Mouse (Mus musculus): Measurements from ENCODE around the gene Icam2. TPM values are rescaled to one million over a fixed set of nuclear protein-coding genes. Genes with fewer than 3 reads are reported as not detected.
A peak's percentile ranks its signal among the peaks of the same experiment; 100 is the strongest.

Icam2 gene
- 79.4 and 87.1 TPM in 2 replicates for polyA plus RNA-seq (2015; fragmentation: Nextera tagmentation; extraction: Ambion mirVana)

DNA sequence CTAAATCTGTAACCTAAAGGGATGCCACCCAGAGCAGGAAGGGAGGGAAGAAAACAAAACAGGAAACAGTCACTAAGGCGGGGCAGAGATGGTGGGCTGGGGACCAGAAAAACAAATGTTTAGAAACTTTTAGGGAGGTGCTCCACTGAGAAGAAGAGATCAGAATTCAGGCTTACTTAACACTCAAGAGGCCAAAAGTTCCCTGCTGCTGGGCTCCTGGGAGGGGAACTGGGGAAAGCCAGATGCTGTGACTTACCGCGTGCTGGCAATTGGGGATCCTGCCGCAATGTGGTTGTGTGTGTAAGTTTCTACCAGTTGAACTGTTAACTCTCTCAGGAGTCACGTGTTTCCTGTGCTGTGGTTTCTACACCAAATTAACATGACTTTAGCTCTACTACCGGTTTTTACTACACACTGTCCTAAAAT is at the start of gene Icam2:
TSS of gene Icam2 (minus strand) at position 285 of the 426 bp plus-strand sequence.
- no peak for ATAC-seq (replicated peaks; ENCODE audit: insufficient number of reproducible peaks, insufficient read depth, low FRiP score, low read depth)
- Histone ChIP-seq H3K27me3 (no peaks in the 10 kb centered on the region), H3K4me3 (no peak within 1 kb of the TSS; the same call in 1 of the 2 replicates), H3K36me3 (no peaks in the 10 kb centered on the region), H3K9me3 (replicated peaks) (no peaks in the 10 kb centered on the region), H3K4me1 (replicated peaks) (peaks cover 20% of the 10 kb centered on the region; the same call in 1 of the 2 replicates), H3K9ac (no peak within 1 kb of the TSS), H3K27ac (peak within 1 kb of the TSS; percentile 41; the same call in 1 of the 2 replicates), H3K4me2 (0 out of 2 replicates have a peak within 1 kb of the TSS, but pooled peaks have one; percentile 16)
- 61% methylated on average over 6 of the region's 6 CpGs for WGBS

DNA sequence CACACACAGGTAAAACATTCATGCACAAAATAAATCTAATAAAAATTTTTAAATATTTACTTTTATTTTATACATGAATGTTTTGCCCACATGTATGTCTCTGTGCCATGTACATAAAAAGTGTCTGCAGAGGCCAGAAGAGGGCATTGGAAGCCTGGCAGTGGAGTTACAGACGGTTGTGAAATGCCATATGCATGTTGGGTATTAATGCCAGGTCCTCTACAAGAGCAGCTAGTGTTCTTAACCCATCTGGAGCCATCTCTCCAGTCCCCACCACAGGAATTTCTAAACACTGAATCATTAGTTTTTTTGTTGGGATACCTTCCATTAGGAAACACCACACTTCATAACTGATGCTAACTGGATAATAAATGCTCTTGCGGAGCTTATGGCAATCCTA is 49.7 kb upstream of the Icam2 start:
- H3K27ac ChIP-seq: no peak overlapping the region
- no peaks in the 10 kb centered on the region for H3K36me3 ChIP-seq
- H3K4me2 ChIP-seq: no peak overlapping the region
- no peak overlapping the region for H3K4me3 ChIP-seq
- 88% methylated on average over 2 of the region's 2 CpGs for WGBS
- H3K9me3 ChIP-seq (replicated peaks): no peaks in the 10 kb centered on the region
- H3K4me1 ChIP-seq (replicated peaks): peaks cover 6% of the 10 kb centered on the region; the same call in 1 of the 2 replicates
- H3K27me3 ChIP-seq: no peaks in the 10 kb centered on the region
- ATAC-seq (replicated peaks; ENCODE audit: insufficient number of reproducible peaks, insufficient read depth, low FRiP score, low read depth): no peak
- H3K9ac ChIP-seq: no peak overlapping the region

DNA sequence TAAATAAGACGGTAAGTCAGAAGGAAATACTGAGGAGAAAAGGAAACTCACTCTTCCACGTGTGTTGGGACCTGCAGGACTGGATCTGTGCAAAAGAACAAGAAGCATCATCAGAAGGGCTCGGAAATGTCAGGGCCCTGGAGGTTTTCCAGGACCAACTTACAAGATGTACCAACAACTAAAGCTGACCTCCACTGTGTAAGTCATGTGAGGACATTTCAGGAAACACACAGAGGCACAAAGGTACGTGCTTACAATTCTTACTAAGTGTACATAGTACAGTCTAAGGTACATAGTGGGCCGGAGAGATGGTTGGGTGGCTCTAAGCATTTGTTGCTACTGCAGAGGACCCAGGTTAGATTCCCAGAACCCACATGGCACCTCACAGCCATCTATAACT is 49.2 kb upstream of the Icam2 start:
- H3K27me3 ChIP-seq: no peaks in the 10 kb centered on the region
- H3K4me1 ChIP-seq (replicated peaks): peaks cover 6% of the 10 kb centered on the region; the same call in 1 of the 2 replicates
- no peak overlapping the region for H3K27ac ChIP-seq
- no peak overlapping the region for H3K4me3 ChIP-seq
- H3K36me3 ChIP-seq: no peaks in the 10 kb centered on the region
- H3K4me2 ChIP-seq: no peak overlapping the region
- no peaks in the 10 kb centered on the region for H3K9me3 ChIP-seq (replicated peaks)
- no peak overlapping the region for H3K9ac ChIP-seq
- 80% methylated on average over 5 of the region's 5 CpGs for WGBS
- no peak for ATAC-seq (replicated peaks; ENCODE audit: insufficient number of reproducible peaks, insufficient read depth, low FRiP score, low read depth)

DNA sequence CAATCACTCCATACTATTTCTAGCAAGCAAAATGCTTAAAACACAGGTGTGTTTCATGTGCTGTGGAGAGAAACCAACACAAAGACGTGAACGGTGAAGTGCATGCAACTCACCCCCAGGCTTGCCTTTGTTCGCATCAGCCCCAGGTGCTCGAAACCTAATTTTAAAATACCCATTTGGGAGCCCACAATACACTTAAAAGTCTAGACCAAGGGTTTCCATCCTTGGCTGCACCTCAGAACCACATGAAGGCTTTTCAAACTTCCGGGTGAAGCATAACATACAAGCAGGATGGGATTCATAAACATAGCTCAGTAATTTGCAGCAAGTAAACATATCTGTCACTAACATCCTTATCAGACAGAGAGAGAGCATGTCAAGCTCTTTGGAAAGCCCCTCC is 42.5 kb upstream of the Icam2 start:
- H3K27me3 ChIP-seq: no peaks in the 10 kb centered on the region
- H3K36me3 ChIP-seq: 0 out of 2 replicates have a peak, but pooled peaks cover 4% of the 10 kb centered on the region
- no peak for ATAC-seq (replicated peaks; ENCODE audit: insufficient number of reproducible peaks, insufficient read depth, low FRiP score, low read depth)
- no peak overlapping the region for H3K4me3 ChIP-seq
- no peak overlapping the region for H3K27ac ChIP-seq
- H3K9ac ChIP-seq: no peak overlapping the region
- H3K4me1 ChIP-seq (replicated peaks): 0 out of 2 replicates have a peak, but pooled peaks cover 3% of the 10 kb centered on the region
- no peak overlapping the region for H3K4me2 ChIP-seq
- no peaks in the 10 kb centered on the region for H3K9me3 ChIP-seq (replicated peaks)
- WGBS: 85% methylated on average over 5 of the region's 5 CpGs

DNA sequence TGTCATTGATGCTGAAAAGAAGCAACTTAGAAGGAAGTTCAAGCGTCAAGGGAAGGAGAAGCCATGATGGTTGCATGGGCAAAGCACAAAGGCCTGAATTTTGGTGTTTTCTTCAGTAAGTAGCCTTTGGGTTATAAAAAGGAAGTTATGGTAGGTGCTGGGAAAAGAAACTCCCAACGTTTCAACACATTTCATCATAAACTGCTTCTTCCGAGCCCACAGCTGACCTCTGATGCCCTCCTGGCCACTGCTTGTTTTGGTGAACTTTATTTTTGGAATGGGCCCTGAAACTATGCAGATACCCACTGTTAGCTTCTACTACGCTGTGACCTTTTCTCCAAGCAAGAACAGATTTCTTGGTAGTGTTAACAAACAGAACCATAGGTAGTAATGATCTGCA is 41.8 kb upstream of the Icam2 start:
- Histone ChIP-seq H3K4me2 (no peak overlapping the region), H3K9ac (no peak overlapping the region), H3K9me3 (replicated peaks) (no peaks in the 10 kb centered on the region), H3K4me3 (no peak overlapping the region), H3K36me3 (peaks cover 8% of the 10 kb centered on the region; the same call in 1 of the 2 replicates), H3K27me3 (no peaks in the 10 kb centered on the region), H3K27ac (no peak overlapping the region), H3K4me1 (replicated peaks) (0 out of 2 replicates have a peak, but pooled peaks cover 3% of the 10 kb centered on the region)
- WGBS: 64% methylated on average over 4 of the region's 4 CpGs
- ATAC-seq (replicated peaks; ENCODE audit: insufficient number of reproducible peaks, insufficient read depth, low FRiP score, low read depth): no peak

DNA sequence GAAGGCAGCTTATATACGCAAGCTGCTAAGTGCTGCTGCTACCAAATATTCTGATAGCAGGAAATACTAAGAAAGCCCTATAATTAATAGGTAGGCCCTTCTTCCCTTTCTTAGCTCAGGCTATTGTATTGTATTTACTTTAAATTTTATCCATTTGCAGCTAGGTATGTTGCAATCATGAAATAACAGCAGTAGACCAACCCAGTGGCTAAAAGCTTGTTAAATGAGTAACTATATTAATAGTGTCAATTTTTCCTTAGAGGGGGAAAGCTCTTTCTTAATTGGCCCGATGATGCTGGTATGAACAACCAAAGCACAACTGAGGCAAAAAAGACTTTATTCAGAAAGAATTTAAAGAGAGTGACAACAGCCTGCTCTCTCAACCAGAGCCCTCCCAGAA is 40.7 kb upstream of the Icam2 start:
- 87% methylated on average over 2 of the region's 2 CpGs for whole genome bisulfite sequencing

DNA sequence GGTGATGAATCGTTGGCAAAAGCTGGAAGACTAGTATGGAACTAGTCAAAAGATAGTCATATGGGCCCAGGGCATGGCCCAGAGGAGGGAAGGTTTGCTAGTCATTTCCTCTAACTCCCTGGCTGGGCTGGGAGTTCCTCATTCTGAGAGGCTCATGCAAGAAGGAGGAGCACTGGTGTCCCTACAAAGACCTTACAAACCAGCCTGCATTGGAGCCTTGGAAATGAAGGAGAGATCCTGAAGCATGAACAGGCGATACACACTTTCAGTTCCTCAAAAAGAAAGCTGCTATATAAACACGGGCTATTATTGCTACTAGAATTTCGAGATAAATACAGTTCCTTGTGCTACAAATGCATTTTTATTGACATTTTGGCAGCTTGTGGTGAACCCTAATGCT is 40.2 kb upstream of the Icam2 start:
- no peak overlapping the region for H3K27ac ChIP-seq
- peaks cover 3% of the 10 kb centered on the region; the same call in 1 of the 2 replicates for H3K4me1 ChIP-seq (replicated peaks)
- H3K4me2 ChIP-seq: no peak overlapping the region
- no peaks in the 10 kb centered on the region for H3K27me3 ChIP-seq
- peaks cover 8% of the 10 kb centered on the region; the same call in 1 of the 2 replicates for H3K36me3 ChIP-seq
- H3K9me3 ChIP-seq (replicated peaks): no peaks in the 10 kb centered on the region
- H3K9ac ChIP-seq: no peak overlapping the region
- H3K4me3 ChIP-seq: no peak overlapping the region
- 79% methylated on average over 4 of the region's 4 CpGs for WGBS
- ATAC-seq (replicated peaks; ENCODE audit: insufficient number of reproducible peaks, insufficient read depth, low FRiP score, low read depth): no peak

More for the DNA sequence above, 40.7 kb upstream of the Icam2 start:
- Histone ChIP-seq H3K36me3 (peaks cover 8% of the 10 kb centered on the region; the same call in 1 of the 2 replicates), H3K4me2 (no peak overlapping the region), H3K9me3 (replicated peaks) (no peaks in the 10 kb centered on the region), H3K9ac (no peak overlapping the region), H3K4me1 (replicated peaks) (0 out of 2 replicates have a peak, but pooled peaks cover 3% of the 10 kb centered on the region), H3K27me3 (no peaks in the 10 kb centered on the region), H3K4me3 (no peak overlapping the region), H3K27ac (no peak overlapping the region)
- no peak for ATAC-seq (replicated peaks; ENCODE audit: insufficient number of reproducible peaks, insufficient read depth, low FRiP score, low read depth)

DNA sequence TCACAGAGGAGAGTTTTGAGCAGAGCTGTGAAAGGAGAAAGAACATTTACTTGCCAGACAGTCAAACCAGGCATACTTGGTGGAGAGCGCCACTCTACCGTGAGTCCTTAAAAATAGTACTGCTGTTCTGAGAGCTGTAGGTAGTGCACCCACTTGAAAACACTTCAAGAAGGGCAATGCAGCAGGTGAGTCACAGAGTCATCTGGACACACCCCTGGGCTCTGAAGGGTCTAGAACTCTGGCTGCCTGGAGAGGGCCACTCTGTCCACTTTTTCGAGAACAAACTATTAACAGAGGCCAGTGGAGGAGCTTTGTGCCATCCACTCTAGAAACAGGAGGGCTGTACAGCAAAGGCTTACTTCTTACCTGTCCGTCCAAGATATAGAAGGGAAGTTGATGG is 38.6 kb upstream of the Icam2 start:
- peaks cover 3% of the 10 kb centered on the region; the same call in 1 of the 2 replicates for H3K4me1 ChIP-seq (replicated peaks)
- no peaks in the 10 kb centered on the region for H3K27me3 ChIP-seq
- no peak for ATAC-seq (replicated peaks; ENCODE audit: insufficient number of reproducible peaks, insufficient read depth, low FRiP score, low read depth)
- WGBS: 70% methylated on average over 4 of the region's 4 CpGs
- no peak overlapping the region for H3K4me3 ChIP-seq
- no peak overlapping the region for H3K27ac ChIP-seq
- H3K36me3 ChIP-seq: peaks cover 8% of the 10 kb centered on the region; the same call in 1 of the 2 replicates
- H3K9ac ChIP-seq: no peak overlapping the region
- H3K9me3 ChIP-seq (replicated peaks): no peaks in the 10 kb centered on the region
- no peak overlapping the region for H3K4me2 ChIP-seq

DNA sequence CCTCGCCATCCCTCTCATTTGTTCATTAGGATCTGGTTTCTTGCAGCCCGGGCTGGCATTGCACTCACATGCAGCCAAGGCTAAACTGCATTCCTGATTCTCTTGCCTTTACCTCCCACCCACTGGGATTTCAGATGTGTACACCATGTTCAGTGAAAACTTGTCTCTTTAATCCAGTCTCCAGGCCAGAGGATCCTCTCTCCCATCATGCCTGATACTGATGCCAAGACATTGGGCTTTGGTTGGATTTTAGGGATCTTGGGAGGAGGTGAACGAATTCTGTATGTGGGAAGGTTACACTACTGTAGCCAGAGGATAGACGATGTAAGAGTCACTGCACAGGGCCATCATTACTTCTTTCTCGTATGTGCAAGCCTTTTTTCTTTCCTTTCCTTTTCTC is 37.3 kb upstream of the Icam2 start:
- Histone ChIP-seq H3K27ac (no peak overlapping the region), H3K4me1 (replicated peaks) (peaks cover 3% of the 10 kb centered on the region; the same call in 1 of the 2 replicates), H3K9ac (no peak overlapping the region), H3K36me3 (peaks cover 8% of the 10 kb centered on the region; the same call in 1 of the 2 replicates), H3K9me3 (replicated peaks) (no peaks in the 10 kb centered on the region), H3K4me2 (no peak overlapping the region), H3K27me3 (no peaks in the 10 kb centered on the region), H3K4me3 (no peak overlapping the region)
- ATAC-seq (replicated peaks; ENCODE audit: insufficient number of reproducible peaks, insufficient read depth, low FRiP score, low read depth): no peak
- 91% methylated on average over 5 of the region's 5 CpGs for WGBS

DNA sequence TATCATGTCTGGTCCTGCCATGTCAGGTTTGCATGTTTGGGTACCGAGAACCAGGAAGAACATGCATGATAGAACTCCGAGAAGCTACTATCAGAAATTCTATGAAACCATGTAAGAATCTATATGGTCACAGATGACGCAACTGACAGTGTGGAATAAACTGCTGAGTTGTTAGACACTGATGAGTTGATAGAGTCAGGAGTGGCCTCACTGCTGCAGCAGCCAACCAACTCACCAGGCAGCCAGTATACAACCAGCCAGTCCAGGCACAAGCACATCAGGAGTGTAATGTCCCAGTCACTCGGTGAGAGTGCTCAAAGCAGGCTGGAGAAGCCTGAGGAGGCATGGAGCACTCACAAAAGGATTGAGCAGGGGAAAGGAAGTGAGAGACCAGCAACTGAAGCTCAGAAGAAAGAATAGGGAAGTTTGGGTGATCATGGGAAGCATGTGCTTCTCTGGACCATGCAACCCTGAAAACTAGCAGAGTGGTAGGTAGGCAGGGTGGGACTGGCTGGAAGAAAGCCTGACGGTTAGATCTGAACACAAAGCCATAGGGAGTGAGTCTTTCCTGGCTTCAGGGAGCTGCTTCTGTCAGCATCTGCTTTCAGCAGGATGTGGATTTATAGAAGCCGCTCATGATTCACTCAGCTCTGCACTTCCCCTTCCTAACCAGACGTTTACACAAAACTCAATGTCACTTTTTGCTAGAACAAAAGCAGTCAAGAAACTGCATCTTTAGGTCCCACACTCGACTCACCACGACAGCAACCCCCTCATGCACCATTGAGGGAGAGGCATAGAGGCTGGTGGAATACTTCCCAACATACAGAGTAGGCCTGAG is 31.6 kb upstream of the Icam2 start:
- no peak overlapping the region for H3K9ac ChIP-seq

DNA sequence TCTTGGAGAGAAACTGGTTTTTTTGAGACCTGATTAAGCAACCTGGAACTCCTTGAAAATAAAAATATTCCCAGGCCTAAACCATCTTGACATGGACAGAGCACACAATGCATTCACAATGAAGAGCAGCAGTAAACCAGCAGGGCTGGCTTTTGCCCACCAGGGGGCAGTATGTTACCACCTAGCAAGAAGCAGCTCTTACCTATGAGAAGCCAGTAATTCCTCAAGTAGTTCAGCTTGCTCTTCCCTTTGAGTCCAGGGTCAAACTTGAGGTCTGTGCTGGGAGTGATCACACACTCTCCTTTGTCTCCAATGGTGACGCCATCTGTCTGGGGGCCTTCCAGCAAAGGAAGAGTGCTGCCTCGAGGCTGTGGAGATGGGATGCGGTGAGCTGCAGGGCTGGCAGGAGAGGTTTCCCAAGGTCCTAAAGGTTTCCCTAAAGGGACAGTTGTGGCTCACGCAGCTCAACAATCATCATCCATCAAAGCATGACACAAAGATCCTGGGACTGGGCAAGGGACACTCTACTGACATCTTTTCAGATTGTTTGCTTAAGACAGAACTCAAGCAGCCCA is 30.8 kb upstream of the Icam2 start:
- Histone ChIP-seq H3K4me2 (no peak overlapping the region), H3K9ac (no peak overlapping the region), H3K27me3 (no peaks in the 10 kb centered on the region), H3K4me3 (no peak overlapping the region), H3K9me3 (replicated peaks) (no peaks in the 10 kb centered on the region), H3K4me1 (replicated peaks) (no peaks in the 10 kb centered on the region; the same call in 1 of the 2 replicates), H3K27ac (no peak overlapping the region), H3K36me3 (no peaks in the 10 kb centered on the region)
- 34% methylated on average over 4 of the region's 4 CpGs for WGBS
- no peak for ATAC-seq (replicated peaks; ENCODE audit: insufficient number of reproducible peaks, insufficient read depth, low FRiP score, low read depth)

More for the DNA sequence above, 31.6 kb upstream of the Icam2 start:
- Histone ChIP-seq H3K4me1 (replicated peaks) (no peaks in the 10 kb centered on the region; the same call in 1 of the 2 replicates), H3K27me3 (no peaks in the 10 kb centered on the region), H3K4me3 (no peak overlapping the region), H3K4me2 (no peak overlapping the region), H3K9me3 (replicated peaks) (no peaks in the 10 kb centered on the region), H3K36me3 (no peaks in the 10 kb centered on the region), H3K27ac (peak overlapping the region; percentile 46; the same call in 1 of the 2 replicates)
- no peak for ATAC-seq (replicated peaks; ENCODE audit: insufficient number of reproducible peaks, insufficient read depth, low FRiP score, low read depth)
- 67% methylated on average over 9 of the region's 9 CpGs for WGBS
